ENCODE assay signal across 8 mouse cellular contexts in the genomic region with DNA sequence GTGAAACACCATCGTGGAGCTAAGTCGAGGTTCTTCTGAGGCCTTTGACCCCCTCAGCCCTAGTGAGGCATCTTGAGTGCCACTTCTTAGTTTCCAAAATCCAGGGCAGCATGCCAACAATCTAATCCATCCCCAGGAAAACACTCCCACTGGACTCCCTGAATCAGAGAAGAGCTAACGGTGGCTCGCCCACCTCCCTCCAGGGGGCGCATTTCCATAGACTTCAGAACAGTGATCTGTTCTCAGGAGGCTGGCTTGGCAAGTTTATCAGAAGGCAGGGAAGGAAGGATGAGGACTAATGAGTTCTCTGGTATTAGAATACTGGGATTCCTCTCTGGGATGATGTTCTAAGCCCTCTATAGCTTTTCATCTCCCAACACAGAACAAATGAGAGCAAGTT. TPM values are rescaled to one million over a fixed set of nuclear protein-coding genes. Genes with fewer than 3 reads are reported as not detected.
DNase-seq lines count a peak whose midpoint lies in the region; ATAC-seq and TF ChIP-seq lines count a peak whose summit lies in the region.

No protein-coding gene starts in this region.

- WGBS in midbrain, embryonic 14.5 days: 7% methylated on average over 5 of the region's 5 CpGs
- 12% methylated on average over 5 of the region's 5 CpGs for WGBS in midbrain, embryonic 15.5 days
- WGBS in liver, adult 2 months: 25% methylated on average over 5 of the region's 5 CpGs
- 10% methylated on average over 5 of the region's 5 CpGs for WGBS in hindbrain, embryonic 14.5 days

- no peak overlapping the region for H3K27ac ChIP-seq in midbrain, embryonic 14.5 days (replicated peaks; ENCODE audit: low read depth, low read length)
- no peak overlapping the region for H3K27ac ChIP-seq in midbrain, embryonic 15.5 days
- no peak overlapping the region for H3K27ac ChIP-seq in liver, adult 2 months (replicated peaks; ENCODE audit: insufficient read depth, low read depth, low read length)
- no peak overlapping the region for H3K27ac ChIP-seq in hindbrain, embryonic 14.5 days

- peak; percentile 71 for DNase-seq in midbrain, embryonic 14.5 days
- DNase-seq in adipocyte (ENCODE audit: low spot score): peak; percentile 58
- peak; percentile 13 for DNase-seq in cerebellum, adult 9-11 months
- peak; percentile 35 for DNase-seq in induced T-regulatory cell, adult 2 months (ENCODE audit: low read depth)
- no peak for DNase-seq in liver, adult 2 months (ENCODE audit: extremely low read depth, low read depth, low spot score)
- DNase-seq in right cerebral cortex, postnatal 14 days: peak; percentile 44
- no peak for DNase-seq in hindbrain, embryonic 14.5 days (ENCODE audit: low spot score)

- H3K9ac ChIP-seq in midbrain, embryonic 14.5 days (replicated peaks; ENCODE audit: low read length): no peak overlapping the region
- H3K9ac ChIP-seq in midbrain, embryonic 15.5 days: no peak overlapping the region
- H3K9ac ChIP-seq in liver, adult 2 months (ENCODE audit: low read depth, low read length): no peak overlapping the region
- no peak overlapping the region for H3K9ac ChIP-seq in hindbrain, embryonic 14.5 days

- H3K4me2 ChIP-seq in midbrain, embryonic 14.5 days (ENCODE audit: low read length): no peak overlapping the region
- H3K4me2 ChIP-seq in midbrain, embryonic 15.5 days: no peak overlapping the region
- no peak overlapping the region for H3K4me2 ChIP-seq in hindbrain, embryonic 14.5 days (replicated peaks)

- 0 out of 2 replicates have a peak, but pooled peaks cover 3% of the 10 kb centered on the region for H3K4me1 ChIP-seq in midbrain, embryonic 14.5 days (ENCODE audit: control insufficient read depth, insufficient read depth, low read length)
- H3K4me1 ChIP-seq in midbrain, embryonic 15.5 days: peaks cover 3% of the 10 kb centered on the region
- H3K4me1 ChIP-seq in liver, adult 2 months (ENCODE audit: control insufficient read depth, insufficient read depth, low read length): peaks cover 7% of the 10 kb centered on the region; the same call in 1 of the 2 replicates
- peaks cover 4% of the 10 kb centered on the region for H3K4me1 ChIP-seq in hindbrain, embryonic 14.5 days (replicated peaks; ENCODE audit: control insufficient read depth, insufficient read depth, low read length)

- peak; percentile 80 for TF ChIP-seq CTCF in liver, adult 2 months (IDR thresholded peaks at IDR 0.05; ENCODE audit: low read depth, low read length)

- no peak for TF ChIP-seq POLR2A in liver, adult 2 months (IDR thresholded peaks at IDR 0.05; ENCODE audit: extremely low read depth, insufficient read depth, low read length)

- no peaks in the 10 kb centered on the region for H3K9me3 ChIP-seq in midbrain, embryonic 14.5 days (ENCODE audit: control insufficient read depth, low read length)
- no peaks in the 10 kb centered on the region for H3K9me3 ChIP-seq in midbrain, embryonic 15.5 days
- no peaks in the 10 kb centered on the region for H3K9me3 ChIP-seq in hindbrain, embryonic 14.5 days (ENCODE audit: control insufficient read depth, low read length)

- no peak for ATAC-seq in midbrain, embryonic 14.5 days (ENCODE audit: low FRiP score, low TSS enrichment)
- ATAC-seq in midbrain, embryonic 15.5 days (replicated peaks): no peak
- ATAC-seq in hindbrain, embryonic 14.5 days (ENCODE audit: low FRiP score): no peak

- H3K36me3 ChIP-seq in midbrain, embryonic 14.5 days (ENCODE audit: control insufficient read depth, insufficient read depth, low read length): no peaks in the 10 kb centered on the region
- no peaks in the 10 kb centered on the region for H3K36me3 ChIP-seq in midbrain, embryonic 15.5 days (replicated peaks)
- no peaks in the 10 kb centered on the region for H3K36me3 ChIP-seq in liver, adult 2 months (ENCODE audit: control insufficient read depth, insufficient read depth, low read length)
- H3K36me3 ChIP-seq in hindbrain, embryonic 14.5 days (replicated peaks; ENCODE audit: control insufficient read depth, insufficient read depth): no peaks in the 10 kb centered on the region

- peaks cover 7% of the 10 kb centered on the region for H3K27me3 ChIP-seq in midbrain, embryonic 14.5 days (ENCODE audit: control insufficient read depth, insufficient read depth, low read length)
- peaks cover 9% of the 10 kb centered on the region; the same call in 1 of the 2 replicates for H3K27me3 ChIP-seq in midbrain, embryonic 15.5 days (replicated peaks)
- no peaks in the 10 kb centered on the region for H3K27me3 ChIP-seq in liver, adult 2 months (ENCODE audit: control insufficient read depth, insufficient read depth, low read length)
- H3K27me3 ChIP-seq in hindbrain, embryonic 14.5 days (ENCODE audit: control insufficient read depth, insufficient read depth, low read length): peaks cover 16% of the 10 kb centered on the region

- no peak overlapping the region for H3K4me3 ChIP-seq in midbrain, embryonic 14.5 days (replicated peaks; ENCODE audit: low read depth, low read length)
- H3K4me3 ChIP-seq in midbrain, embryonic 15.5 days: no peak overlapping the region
- H3K4me3 ChIP-seq in liver, adult 2 months (ENCODE audit: insufficient read depth, low read depth, low read length): no peak overlapping the region
- H3K4me3 ChIP-seq in hindbrain, embryonic 14.5 days (replicated peaks; ENCODE audit: low read length): no peak overlapping the region

- peaks cover 28% of the 10 kb centered on the region; the same call in 1 of the 2 replicates for H3K79me2 ChIP-seq in liver, adult 2 months (ENCODE audit: control insufficient read depth, insufficient read depth, low read length)

RNA-seq across cellular contexts. Expression of a gene that starts 24.9 kb away (rescaled TPM):
- 0.88 and 1.5 TPM in 2 replicates for polyA plus RNA-seq in midbrain, embryonic 14.5 days (2014; fragmentation: Nextera tagmentation; extraction: Ambion mirVana)
- 3.0 and 3.5 TPM in 2 replicates for polyA plus RNA-seq in midbrain, embryonic 15.5 days (2015; fragmentation: Nextera tagmentation; extraction: Ambion mirVana)
- total RNA-seq in liver, adult 2 months (2014; rRNA removed): 8.9 and 20.7 TPM in 2 replicates
- polyA plus RNA-seq in liver, adult 2 months (2012; rRNA removed): 43.1 and 55.5 TPM in 2 replicates
- polyA plus RNA-seq in hindbrain, embryonic 14.5 days (2014; fragmentation: Nextera tagmentation; extraction: Ambion mirVana): 2.4 and 3.7 TPM in 2 replicates

Comparison
In these comparisons a context has a peak if more than half of its experiments do, and no peak if none do; other contexts are left out.
1. DNase-seq: peak in midbrain, embryonic 14.5 days (single experiment), adipocyte (single experiment), cerebellum, adult 9-11 months (single experiment), induced T-regulatory cell, adult 2 months (single experiment) and right cerebral cortex, postnatal 14 days (single experiment); none in liver, adult 2 months (single experiment) and hindbrain, embryonic 14.5 days (single experiment).